Mouse (Mus musculus) retina, embryonic 14.5 days (tissue): ENCODE measurements around the gene Vstm2b.

ENCODE experiments used
- DNase-seq: peaks from one replicate; pipeline ENCODE4 v3.0.0-alpha.2; 2015; ENCODE audit warnings: low spot score

Vstm2b gene

DNA sequence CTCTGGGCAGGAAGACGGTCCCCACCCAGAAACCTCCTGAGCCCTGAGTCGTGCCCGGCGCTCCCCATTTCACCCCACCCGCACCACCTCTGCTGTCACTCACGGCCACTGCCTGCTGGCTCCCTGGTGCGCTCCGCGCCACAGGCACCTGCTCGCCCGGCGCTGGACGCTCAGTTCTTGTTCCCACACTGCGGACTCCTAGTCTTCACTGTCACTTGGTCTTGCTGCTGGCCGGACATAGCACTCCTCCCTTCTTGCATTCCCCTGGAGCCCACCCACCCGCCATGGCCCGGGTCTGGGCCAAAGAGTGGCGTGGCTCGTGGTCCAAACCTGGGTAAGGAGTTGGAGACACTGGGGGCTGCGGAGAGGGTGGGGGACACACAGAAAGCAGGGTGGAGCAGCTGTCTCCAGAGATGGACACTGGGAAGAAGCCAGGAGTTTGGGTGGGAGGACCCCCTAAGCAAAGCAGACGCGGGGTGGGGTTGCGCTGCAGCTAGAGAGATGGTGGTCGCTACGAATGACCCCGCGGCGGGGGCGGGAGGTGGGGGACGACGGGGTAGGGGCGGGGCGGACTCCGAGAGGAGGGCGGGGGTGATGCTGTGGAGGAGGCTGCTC lies at the start of gene Vstm2b:
TSS of gene Vstm2b (plus strand) at position 233 of the 615 bp plus-strand sequence.
- DNase-seq = peak; percentile 40

DNA sequence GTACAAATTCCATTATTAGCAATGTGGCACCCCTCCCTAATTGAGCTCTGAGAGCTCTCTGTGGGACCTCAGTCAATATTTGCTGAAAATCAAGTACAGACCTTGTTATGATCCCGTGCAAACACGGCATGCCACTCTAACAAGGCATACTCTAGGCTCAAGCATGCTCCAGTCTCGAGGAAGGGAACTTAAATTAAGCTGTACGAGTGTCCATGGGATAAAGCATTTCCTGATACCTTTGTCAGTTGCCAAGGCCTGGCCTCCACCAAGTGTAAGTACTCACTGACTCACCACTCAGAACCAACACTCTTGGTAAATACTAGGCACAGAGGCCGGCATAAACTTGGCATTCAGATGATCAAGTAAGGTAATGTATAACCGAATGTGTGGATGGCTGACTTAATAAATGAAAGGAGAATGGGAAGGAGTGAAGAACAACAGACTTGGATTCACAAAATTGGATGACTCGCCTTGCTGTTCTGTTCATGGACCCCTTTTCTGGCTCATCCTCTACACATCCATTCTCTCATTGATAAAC lies 42.0 kb upstream of the Vstm2b start:
- DNase-seq = no peak

DNA sequence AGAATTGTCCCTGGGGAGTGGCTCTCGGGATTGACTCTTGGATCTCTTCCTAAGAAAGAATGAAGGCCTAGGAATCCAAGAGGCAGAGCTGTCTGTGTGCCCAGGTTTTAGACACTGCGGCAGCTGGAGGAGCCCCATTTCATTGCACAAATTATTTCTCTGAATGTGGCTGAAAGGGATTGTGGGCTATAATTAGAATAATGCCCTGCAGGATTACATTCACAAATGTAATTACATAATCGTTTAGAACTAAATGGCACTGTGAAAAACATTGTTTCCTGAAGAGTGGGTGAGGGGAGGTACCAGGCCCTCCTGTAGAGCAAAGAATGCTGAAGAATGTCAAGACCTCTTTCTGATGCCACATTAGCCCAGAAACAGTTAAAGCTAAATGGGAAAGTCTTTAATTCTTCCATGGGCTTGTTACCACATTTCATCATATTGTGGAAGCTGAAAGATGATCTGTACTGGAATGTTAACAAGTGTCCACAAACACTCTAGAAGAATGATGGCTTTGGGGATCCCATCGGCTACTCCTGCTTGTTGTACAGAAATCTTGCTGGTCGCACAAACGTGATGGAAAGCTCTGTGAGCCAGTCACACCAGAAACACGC lies 24.6 kb upstream of the Vstm2b start:
- DNase-seq = no peak

DNA sequence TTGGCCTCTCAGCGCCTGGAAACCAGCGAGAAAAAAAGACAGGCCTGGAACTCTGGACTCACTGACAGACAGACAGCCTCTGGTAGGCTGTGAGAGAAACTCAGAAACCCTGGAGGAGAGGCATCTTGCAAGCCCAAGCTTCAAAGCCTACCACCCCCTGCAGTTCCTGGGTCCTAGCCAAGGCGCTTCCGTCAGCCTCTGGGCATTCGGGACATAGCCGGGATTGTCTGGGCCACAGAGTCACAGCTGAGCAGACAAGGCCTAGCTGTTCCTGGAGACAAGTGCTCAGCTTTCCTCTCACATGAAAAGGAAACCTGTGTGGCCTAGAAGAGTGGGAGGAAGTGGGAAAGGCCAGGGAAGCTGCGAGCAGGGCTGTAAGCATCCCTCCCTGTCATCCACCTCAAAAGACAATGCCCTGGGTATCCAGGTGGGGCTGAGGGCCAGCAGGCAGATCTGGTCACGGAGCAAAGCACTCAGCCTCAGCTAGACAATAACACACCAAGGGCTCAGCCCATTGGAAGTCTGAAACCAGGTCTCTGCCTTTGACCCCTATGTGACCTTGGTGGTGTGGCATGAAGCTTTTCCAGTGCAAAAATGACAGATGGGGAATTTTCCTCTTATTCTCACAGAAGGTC lies 13.2 kb upstream of the Vstm2b start:
- no peak for DNase-seq

DNA sequence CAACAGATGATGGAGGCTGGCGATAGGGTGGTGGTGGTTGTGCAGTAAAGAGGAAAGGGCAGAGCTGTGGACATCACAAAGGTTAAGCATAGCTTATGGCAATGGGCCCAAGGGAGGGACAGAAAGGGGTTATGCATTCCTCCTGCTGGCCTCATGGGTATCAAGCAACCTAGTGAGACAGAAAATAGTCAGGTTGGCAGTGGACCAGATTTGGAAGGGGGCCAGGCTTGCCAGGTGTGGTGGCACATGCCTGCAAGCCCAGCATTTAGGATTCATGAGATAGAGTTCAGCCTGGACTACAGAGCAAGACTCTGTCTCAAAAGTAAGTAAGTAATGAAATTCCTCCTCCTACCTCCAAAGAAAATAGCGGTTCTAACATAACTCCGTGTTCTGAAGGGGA lies 9.8 kb upstream of the Vstm2b start:
- no peak for DNase-seq

DNA sequence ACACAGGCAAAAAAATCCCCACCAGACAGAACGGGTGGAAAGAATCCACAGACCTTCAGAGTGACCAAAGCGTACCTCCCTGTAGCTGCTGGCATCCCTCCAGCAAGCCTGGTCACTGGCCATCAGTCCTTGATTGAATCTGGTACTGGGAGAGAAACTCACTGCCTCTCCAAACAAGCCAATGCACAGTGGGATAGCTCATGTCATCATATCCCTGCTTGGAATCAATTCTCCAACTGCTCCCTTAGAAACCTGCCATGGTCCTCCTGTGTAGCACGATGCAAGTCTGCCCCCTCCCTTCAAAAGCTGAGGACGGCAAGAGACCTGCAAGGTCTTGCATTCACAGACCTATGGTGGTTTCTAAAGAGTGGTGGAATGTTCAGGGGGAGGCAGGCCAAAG lies 1.2 kb upstream of the Vstm2b start:
- DNase-seq = no peak

DNA sequence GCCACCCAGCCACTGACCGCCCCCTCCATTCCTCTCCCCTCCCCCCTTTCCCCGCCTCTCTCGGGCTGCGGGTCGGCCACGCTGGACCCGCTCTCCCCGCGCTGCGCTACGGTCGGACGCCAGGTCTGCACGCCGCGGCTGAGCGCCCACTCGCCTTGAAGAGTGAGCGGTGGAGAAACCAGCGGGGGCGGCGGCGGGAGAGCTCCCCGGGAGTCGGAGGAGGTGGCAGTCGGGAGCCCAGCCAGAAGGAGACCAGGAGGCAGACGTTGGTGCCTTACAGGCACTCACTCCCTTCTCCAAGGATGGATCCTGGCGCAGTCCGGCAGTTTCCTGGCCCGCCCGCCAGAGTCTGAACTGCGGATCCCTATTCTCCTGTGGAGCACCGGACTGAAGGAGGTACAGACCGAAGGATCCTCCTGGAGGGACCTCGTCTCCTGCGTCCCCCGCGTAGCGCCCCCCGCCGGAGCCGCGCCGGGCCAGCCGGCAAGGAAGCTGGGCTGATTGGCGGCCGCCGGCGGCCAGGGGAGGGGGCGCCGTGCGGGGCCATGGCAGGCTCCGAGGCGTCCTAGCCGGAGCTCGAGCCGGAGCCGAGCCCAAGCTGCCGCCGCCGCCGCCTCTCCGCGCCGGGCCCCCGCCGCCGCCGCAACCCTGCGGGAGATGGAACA lies 715 bp downstream of the Vstm2b start:
- DNase-seq = peak; percentile 56

DNA sequence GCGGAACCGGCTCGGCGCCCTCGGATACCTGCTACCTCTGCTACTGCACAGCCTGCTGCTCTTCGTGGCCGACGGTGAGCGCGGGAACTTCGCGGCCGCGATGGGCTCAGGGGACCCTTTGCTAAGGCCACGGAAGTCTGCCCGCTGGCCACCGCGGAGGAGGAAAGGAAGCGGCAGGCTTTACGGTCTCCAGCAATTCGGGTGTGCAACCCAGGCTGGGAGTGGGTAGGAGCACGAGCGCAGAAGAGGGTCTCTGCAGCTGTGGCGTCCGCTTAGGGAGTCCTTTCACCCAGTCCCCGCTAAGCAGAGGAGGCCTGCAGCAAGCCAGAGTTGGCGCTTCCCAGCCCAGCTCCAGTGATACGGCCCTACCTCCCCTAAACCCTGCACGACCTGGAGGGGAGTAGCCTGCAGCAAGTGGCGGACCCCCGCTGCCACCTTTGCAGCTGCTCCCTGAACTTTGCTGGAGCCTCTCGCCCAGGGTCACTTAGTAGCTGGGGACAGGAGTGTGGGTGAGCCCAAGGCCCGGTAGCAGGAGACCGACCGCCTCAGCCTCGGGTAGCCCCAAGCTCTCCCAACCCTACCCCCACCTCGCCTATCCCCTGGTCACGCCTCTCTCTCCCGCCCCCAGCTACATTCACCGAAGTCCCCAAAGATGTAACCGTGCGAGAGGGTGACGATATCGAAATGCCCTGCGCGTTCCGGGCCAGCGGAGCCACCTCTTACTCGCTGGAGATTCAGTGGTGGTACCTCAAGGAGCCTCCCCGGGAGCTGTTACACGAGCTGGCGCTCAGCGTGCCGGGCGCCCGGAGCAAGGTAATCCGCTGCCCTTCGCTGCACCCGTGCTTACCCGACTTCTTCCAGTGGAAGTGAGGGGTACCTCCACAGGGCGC lies 1.5 kb downstream of the Vstm2b start:
- DNase-seq = peak; percentile 50

DNA sequence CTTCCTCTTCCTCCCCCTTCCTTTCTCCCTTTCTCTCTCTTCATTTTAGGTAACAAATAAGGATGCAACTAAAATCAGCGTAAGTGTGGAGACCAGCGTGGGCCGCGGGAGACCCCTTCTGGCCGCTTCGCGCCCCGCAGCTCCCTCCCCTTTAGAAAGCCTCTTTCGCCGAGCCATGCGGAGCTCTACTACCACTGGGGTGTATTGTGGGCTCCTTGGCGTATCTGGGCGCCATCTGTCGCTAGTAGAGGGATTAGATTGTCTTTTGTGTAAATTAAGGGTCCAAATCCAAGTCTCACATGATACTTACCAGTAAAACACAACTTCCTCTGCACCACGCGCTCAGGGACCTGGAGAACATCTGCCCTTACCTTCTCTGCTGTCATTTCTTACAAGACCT lies 3.1 kb downstream of the Vstm2b start:
- DNase-seq = peak; percentile 87

DNA sequence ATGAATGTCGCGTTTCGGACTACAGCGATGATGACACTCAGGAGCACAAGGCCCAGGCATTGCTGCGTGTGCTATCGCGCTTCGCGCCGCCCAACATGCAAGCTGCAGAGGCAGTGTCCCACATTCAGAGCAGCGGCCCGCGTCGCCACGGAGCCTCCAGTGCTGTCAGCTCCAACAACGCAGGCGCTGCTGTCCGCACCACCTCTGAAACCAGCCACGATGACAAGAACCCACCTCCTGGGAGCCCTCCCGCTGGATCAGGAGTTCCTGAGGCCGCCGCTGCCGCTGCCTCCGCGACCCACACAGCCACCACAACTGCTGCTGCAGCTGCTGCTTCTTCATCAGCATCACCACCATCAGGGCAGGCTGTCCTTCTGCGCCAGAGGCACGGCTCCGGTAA lies 4.4 kb downstream of the Vstm2b start:
- DNase-seq = peak; percentile 49

DNA sequence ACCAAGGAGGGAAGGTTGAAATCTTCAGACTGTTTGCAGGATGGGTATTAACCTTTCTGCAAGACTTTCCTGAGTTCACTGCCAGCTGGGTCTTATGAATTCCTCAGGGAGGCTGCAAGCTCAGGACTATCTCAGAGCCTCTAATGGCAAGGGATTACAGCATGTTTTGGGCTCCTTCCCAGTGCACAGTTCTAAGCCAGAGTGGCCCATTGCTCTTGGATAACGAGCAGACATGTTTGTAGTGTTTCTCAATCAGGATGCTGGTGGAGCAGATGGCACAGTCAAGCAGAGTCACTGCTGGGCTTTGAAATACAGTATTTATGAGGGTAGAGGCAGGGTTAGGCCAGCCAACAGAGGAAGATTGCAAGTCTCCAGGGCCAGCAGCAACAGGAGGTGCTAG lies 8.4 kb downstream of the Vstm2b start:
- DNase-seq = no peak

DNA sequence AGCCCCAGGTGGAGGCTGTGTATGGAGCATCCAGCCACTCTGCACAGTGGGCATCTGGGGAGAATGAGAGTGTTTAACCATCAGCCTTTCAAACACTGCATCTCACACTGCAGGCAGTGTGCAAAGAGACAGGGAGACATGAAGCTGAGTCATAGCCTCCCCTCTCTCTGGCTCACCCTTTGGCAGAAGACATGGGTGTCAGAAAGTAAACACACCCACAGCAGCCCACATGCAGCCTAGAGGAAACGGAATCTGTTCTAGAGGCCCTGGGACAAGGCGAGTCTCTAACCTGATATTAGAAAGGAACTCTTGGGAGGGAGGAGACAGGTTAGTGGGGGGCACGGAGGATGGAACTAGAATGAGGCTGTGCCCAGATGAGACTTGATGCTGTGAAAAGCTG lies 18.6 kb downstream of the Vstm2b start:
- no peak for DNase-seq

DNA sequence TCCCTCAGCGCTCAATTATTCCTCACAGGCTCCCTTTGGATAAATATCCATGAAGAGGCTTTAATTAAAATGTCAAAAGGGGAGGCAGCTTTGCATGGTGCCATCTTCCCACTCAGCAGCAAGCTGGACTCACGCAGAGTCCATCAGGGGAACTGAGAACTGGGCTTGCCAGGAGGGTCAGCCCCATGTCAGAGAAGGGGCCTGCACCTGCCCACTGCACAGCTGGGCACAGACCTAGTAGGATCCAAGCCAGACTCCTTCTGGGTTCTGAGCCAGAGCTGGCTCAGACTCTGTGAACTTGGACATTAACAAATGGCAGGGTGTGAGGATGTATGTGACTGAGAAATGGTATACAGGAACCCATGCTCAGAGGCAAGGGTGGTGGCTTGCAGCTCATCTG lies 22.0 kb downstream of the Vstm2b start:
- DNase-seq = no peak

DNA sequence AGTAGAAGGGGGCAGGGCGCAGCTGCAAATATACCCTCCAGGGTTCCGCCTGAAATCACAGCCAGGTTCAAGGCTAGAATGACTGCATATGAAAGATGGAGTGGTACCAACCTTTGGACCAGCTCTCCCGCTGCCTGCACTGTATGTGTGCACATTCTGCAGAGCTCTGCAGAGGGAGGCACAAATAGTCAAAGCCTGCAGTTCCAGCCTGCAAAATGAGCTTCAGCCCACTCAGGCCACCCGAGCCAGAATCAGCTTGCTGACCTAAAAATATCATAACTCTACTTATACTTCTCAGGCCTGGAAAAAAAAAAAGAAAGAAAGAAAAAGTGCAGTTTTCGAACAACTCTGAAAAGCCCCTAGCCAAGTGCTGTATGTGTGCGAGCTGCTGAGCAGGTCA lies 23.2 kb downstream of the Vstm2b start:
- DNase-seq = no peak

DNA sequence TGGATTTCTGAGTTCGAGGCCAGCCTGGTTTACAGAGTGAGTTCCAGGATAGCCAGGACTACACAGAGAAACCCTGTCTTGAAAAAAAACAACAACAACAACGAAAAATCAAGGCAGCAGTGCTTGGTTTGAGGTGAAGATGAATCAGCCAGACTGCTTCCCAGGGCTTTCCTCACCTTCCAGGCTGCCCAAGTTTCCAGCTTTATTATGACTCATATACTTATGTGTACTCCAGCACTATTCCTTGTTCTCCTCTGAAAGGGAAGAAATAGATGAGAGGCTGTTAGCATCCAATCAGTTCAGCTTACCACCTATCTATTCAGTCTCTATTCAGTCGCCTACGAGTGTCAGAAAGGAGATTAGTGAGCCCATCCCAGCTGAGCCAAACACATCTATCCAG lies 24.7 kb downstream of the Vstm2b start:
- DNase-seq = no peak

DNA sequence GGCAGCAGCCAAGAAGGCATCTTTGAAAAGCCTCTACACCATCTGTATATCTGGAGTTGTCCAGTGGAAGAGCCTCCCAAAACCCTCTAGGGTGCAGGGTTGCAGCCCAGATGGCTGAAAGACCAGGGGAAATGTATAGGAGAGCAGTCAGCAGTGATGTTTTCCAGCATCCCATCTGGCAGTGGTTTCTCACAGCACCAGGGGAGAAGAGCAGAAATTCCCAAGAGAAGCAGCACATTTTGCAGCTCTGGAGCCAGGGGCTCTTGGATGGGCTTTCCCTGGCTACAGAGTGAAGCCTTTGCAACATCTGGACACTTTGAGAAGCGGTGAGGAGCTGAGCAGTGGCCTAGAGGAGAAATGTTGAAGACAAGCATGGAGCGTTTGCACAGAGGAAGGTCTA lies 30.3 kb downstream of the Vstm2b start:
- DNase-seq = no peak

DNA sequence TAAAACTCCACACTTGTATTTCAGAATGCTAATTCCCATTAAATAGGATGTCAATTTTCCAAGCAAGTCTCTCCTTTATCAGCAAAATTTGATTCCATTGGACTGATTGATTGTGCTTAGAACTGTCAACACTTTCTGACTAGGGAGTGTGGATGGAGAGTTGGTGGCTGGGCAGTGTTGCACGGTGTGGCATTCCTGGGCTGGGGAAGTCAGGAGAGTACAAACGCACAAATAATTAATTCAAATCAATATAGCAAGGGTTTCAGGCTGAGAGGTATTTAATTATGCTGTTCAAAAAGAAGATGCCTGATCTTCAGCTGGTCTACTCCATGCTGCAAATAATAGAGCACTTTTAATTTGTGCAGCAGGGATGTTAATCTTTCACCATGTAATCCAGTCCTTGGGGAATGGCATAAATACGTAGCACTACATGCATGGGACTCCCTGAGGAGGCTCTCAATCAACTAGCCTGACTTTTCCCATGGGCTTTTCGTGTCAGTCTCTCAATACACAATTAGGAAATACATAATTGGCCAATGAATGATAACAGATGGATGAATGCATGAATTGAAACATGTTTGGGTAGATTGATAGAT lies 38.6 kb downstream of the Vstm2b start:
- DNase-seq = no peak

DNA sequence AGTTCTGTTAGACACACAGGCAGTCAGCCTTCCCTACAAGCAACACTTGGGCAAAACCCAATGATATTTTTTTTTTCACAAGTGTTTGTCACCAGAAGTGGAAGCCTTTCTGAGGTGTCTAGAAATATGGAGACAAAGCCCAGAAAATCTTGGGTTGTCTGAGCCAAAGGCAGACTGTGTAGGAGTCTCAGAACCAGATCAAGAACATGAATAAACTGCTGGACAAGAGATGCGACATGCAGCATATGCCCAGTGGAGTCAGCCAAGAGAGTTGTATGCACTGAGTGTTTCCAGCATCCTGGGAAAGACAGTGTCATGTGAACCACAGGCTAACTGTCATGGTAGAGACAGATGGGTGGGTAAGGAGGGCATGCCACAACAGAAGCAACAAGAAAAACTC lies 41.2 kb downstream of the Vstm2b start:
- DNase-seq = no peak

DNA sequence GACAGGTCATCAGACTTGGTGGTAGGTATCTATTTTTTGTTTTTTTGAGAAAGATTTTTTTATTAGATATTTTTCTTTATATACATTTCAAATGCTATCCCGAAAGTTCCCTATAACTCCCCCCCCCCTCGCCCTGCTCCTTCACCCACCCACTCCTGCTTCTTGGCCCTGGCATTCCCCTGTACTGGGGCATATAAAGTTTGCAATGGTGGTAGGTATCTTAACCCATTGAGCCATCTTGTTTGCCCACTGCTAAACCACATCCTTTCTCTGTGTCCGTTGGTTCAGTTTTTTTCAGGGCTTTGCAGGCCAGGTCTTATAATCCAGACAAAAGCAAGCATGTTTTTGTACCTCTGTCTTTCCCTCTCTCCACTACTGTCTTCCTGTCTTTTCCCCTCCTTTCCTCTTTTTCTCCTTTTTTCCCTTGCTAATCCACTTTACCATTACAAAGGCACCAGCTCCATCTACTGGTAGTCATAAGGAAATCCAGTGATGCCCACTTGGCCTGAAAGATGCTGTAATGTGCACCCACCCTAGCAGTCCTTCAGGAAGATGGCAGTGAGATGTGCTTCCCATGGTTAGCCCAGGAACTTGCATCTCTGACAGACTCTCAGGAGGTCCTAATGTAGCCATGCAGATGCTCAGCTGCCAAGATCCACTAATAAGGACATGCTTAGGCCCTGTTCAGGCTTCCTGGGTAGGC lies 44.3 kb downstream of the Vstm2b start:
- DNase-seq = peak; percentile 72
